Mouse (Mus musculus): ENCODE results near the gene Unk.
A peak's percentile ranks its signal among the peaks of the same experiment; 100 is the strongest.

The Unk gene

DNA sequence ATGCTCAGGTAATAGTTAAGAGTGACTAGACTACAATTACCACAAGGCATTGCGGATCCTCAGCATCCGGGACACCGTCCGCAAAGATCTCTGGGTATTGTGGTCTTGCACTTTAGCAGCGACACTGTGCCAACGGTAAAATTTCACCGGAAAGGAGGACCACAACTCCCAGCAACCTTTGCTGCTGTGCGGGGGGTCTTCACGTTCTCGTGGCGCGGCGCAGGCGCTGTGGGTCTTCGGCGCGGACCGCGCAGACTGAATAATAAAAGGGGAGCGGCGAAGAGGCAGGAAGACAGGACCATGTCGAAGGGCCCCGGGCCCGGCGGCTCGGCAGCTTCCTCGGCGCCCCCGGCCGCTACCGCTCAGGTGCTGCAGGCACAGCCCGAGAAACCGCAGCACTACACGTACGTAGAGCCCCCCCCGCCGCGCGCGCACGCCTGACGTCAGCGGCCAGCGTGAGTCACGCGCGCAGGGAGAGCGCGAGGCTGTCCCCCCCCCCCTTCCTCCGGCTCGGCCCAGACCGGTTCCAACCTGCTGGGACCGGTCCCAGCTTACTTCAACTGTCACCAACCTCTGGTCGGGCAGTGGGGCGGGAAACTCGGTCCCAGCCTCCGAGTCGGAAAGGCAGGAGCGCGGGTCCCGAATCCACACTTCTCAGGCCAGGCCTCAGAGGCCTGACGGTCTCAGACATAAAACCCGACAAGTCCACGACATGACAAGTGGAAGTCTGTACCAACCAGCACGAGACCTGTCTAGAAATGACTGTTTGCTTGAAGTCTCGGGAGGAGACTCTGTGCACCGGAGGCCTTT is at the start of gene Unk:
Gene Unk, plus strand, starts transcription at position 235 of the 810 bp plus-strand sequence.
- DNase-seq (ENCODE audit: low read depth, low spot score) = peak; percentile 98

DNA sequence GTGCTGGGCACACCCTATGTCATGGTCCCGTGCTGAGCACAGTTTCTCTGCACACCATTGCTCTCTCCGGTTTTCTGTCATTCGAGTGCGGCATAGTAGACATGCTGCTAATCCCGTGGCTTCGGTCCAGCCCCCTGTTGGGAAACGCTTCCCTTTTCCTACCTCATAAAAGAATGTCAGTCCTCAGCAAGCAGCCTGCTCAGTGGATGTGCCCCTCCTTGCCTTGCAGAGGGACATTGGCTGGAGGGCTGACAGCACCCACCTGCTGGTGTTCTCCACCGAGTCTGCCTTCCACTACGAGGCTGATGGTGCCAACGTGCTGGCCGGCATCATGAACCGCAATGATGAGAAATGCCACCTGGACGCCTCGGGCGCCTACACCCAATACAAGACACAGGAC is 47.6 kb upstream of the Unk start:
- DNase-seq (ENCODE audit: low read depth, low spot score) = no peak

DNA sequence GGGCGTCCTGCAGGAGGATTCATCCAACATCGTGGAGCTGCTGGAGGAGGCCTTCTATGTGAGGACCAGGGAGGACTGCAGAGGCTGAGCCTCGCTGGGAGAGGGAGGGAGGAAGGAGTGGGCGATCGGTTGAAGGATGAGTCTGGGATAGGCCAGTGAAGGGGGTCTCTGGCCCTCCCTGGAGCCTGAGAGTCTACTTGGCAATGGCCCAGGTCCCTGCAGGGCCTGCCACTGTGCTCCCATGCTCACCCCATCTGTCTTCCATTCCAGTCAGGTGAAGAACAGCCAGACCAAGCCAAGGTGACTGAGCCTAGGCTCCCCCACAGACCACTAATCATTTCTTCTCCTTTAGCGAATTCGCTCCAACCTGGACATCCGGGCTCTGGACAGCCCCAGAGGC is 46.8 kb upstream of the Unk start:
- no peak for DNase-seq (ENCODE audit: low read depth, low spot score)

DNA sequence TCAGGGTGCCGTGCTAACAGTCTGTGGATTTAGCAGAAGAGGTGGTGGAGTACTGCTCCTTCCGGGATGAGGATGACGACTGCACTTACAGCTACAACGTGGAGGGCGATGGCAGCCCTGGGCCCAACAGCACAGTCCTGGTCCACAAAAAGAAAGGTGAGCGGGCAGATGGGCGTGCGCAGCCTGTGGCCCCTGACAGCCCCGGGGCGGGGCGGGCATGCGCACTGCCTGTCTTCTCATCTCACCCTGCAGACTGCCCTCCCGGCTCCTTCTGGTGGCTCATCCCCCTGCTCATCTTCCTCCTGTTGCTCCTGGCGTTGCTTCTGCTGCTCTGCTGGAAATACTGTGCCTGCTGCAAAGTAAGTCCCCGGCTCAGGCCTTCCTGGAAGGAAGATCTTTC is 40.4 kb upstream of the Unk start:
- no peak for DNase-seq (ENCODE audit: low read depth, low spot score)

DNA sequence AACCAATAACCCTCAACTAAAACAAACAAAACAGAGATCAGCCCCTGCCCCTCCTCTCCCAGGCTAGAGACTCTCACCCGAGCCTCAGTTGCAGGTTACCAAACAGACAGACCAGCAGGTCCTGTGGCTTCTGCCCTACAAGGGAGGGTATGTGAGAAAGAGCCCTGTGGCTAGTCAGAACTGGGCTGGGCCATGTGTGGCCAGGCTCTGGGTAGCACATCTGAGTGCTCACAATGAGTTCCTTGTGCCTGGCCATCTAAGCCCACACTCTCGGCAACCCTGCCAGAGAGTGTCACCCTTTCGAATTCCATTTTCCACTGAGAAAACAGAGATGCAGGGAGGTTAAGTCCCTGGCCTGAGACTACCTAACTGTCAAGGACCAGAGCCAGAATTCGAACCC is 38.0 kb upstream of the Unk start:
- DNase-seq (ENCODE audit: low read depth, low spot score) = no peak

DNA sequence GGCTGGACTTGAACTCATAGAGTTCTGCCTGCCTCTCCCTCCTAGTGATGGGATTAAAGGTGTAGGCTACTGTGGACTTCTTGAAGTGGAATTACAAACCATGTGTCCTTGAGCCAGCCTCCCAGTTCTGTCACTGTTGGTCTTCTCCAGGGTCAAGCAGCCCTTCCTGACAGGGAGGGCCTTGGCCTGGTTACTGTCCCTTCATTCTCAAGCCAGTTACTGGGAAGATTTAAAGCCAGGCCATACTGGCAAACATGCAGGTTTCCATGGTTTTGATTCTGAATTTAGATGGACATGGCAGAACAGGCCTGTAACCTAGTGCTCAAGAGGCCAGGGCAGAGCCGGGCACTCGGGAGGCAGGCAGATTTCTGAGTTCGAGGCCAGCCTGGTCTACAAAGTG is 34.9 kb upstream of the Unk start:
- no peak for DNase-seq (ENCODE audit: low read depth, low spot score)

DNA sequence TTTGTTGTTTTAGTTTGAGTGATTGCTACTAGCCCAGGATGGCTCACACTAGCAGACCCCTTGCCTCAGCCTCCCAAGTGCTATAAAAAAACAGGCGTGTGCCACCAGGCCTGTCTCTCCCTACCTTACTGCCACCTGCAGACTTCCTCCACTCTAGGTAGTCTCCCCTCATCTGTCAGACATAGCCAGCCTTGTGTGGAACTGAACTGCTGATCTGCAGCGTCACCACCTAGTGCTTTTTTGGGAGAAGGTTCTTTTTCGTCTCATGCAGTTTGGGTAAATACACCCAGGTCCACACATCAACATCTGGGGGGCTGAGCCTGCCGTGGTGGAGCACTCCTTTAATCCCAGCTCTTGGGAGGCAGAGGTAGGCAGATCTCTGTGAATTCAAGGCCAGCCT is 33.1 kb upstream of the Unk start:
- DNase-seq (ENCODE audit: low read depth, low spot score) = no peak

DNA sequence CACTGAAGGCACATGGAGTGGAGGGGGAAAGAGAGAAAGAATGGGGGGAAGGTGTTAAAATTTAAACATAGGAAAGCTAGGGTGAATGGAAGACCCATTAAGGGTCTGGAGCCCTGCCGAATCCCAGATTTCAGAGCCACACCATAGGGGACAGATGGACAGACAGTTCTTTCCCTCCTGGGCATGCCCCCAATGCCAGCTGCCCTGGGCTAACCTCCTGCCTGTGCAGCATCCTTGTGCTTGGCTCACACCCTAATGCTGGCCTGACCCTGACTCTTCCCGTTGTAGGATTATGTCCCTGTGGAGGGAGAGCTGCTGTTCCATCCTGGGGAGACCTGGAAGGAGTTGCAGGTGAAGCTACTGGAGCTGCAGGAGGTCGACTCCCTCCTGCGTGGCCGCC is 32.5 kb upstream of the Unk start:
- no peak for DNase-seq (ENCODE audit: low read depth, low spot score)

DNA sequence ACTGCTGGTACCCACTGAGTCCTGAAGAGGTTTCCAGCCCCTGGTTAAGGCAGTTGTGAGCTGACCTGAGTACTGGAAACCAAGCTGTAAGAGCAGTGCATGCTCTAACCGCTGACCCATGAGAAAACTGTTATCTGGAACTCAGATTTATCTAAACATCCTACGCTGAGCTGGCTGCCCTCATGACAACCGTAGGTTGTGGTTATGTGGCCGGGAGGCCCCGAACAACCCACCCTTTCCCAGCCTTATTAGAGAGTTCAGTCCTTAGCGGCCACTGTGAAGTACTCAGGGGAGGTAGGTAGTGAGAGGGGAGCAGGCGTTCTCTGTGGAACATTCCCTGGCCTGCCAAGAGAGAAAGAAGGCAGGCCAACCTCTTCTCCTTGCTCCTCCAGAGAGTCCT is 31.1 kb upstream of the Unk start:
- no peak for DNase-seq (ENCODE audit: low read depth, low spot score)

DNA sequence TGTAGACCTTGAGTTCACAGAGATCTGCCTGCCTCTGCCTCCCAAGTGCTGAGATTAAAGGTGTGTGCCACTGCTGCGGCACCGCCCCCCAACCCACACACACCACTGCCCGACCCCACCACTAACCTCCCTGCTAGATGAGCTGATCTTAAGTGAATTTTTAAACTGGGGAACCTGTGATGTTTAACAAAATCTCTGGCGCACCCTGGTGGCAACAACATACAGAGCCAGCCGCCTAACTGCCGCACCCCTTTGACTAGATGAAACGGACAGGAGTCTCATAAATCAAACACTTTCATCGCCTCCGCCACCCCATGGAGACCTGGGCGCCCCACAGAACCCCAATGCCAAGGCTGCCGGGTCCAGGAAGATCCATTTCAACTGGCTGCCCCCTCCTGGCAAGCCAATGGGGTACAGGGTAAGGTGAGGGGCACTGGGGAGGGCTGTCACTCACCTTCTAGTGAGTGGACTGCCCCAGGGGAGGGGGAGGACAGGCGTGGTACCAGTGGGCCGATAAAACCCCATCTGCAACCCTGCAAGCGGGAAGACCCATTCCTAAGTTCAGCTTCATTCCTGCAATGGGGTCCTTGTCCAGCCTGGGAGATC is 30.5 kb upstream of the Unk start:
- DNase-seq (ENCODE audit: low read depth, low spot score) = no peak

DNA sequence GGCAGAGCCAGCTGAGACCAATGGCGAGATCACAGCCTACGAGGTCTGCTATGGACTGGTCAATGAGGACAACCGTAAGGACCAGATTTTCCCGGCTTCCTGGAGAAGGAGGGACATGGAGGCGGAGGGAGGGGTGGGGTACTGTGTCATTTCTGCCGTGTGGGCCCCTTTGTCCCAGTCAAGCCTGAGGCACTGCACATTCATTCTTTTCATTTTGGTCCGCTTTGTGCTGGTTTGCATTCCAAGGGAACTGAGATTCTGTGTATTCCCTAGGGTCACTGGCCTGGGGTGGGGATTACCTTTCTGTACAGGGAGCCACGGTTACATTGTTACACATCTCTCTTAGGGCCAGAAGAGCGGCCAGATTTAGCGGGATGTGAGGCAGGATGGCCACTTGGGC is 29.5 kb upstream of the Unk start:
- DNase-seq (ENCODE audit: low read depth, low spot score) = no peak

DNA sequence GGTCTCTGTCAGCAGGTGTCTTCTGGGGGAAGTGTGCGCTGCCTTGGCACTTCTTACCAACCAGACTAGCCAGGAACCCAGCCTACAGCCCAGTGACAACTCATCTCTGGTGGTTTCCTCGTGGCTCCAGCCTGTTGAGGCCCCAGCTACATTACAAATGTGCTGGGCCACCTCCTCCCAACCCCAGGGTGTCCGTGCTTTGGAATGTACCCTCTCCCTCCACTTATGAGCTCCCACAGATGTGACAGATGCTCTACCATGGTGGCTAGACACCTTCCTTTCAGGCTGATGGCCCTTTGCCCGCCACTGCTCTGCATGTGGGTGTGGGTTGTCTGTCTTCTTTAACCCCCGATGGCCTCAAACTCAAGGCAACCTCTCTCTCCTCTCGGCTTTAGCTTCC is 28.4 kb upstream of the Unk start:
- no peak for DNase-seq (ENCODE audit: low read depth, low spot score)

DNA sequence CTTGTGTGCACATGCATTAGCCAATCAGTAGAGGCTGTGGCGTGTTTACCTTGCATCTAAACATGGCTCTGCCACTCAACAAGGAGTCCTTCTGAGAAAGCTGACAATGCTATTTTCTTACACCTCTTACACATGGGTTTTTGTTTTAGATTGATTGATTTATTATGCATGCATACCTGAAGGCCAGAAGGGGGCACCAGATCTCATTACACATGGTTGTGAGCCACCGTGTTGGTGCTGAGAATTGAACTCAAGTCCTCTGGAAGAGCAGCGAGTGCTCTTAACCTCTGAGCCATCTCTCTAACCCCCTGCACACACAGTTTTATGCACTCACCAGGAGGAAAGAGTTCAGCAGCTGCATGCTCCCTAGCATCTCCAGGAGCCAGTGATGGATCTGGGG is 27.2 kb upstream of the Unk start:
- DNase-seq (ENCODE audit: low read depth, low spot score) = no peak

DNA sequence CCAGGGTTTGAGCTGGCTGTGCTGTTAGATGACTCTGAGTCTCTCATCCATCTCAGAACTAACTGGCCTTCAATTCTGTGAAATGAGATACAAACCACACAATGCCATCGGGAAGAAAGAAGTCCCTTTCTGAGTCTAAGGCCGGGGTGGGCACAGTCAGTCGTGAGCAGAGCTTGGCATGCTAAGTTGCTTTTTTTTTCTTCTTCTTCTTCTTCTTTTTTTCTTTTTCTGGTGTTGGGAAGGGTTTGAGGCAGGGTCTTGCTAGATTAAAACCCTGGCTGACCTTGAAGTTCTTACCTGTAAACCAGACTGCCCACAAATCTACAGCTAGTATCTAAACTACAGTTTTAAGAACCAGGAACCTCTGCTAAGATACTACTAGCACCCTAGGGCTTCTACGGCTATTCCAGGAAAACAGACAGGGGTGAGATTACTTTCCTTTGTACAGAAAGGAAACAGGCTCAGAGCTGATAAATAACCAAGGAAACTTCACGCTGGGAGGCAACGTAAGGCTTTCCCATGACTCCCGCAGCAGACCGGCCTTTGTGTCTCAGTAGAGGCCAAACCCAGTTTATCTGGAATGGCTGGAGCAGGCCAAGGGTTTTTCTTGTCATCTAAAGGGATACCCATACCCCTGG is 25.8 kb upstream of the Unk start:
- DNase-seq (ENCODE audit: low read depth, low spot score) = no peak

DNA sequence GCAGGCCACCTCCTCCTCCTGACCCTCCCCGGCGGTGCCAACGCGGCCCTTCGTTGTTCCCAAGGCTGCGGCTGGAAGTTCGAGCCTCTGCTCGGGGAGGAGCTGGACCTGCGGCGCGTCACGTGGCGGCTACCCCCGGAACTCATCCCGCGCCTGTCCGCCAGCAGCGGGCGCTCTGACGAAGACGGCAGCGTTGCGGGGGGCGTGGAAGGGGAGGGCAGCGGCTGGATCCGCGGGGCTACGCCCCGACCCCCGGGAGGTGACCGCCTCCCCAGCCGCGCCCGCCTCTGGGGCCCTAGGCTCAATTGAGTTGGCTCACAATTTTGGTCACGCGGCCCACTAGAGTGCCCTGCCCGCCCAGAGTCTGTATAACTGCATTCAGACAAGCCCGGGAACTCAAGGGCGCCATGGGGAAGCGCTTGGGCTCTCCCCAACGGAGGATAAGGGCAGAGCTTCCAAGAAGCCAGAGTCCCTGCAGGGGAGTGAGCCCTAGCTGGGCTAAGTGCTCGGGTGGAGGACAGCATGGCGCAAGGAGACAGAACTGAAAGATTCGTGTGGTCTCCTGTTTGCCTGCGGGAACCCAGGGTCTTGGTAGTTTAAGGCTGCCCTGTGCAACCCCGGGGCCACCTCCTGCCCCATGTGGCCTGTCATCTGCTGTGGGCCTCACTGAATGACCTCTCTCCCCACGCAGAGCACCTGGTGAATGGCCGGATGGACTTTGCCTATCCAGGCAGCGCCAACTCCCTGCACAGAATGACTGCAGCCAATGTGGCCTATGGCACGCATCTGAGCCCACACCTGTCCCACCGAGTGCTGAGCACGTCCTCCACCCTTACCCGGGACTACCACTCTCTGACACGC is 25.1 kb upstream of the Unk start:
- peak; percentile 73 for DNase-seq (ENCODE audit: low read depth, low spot score)

DNA sequence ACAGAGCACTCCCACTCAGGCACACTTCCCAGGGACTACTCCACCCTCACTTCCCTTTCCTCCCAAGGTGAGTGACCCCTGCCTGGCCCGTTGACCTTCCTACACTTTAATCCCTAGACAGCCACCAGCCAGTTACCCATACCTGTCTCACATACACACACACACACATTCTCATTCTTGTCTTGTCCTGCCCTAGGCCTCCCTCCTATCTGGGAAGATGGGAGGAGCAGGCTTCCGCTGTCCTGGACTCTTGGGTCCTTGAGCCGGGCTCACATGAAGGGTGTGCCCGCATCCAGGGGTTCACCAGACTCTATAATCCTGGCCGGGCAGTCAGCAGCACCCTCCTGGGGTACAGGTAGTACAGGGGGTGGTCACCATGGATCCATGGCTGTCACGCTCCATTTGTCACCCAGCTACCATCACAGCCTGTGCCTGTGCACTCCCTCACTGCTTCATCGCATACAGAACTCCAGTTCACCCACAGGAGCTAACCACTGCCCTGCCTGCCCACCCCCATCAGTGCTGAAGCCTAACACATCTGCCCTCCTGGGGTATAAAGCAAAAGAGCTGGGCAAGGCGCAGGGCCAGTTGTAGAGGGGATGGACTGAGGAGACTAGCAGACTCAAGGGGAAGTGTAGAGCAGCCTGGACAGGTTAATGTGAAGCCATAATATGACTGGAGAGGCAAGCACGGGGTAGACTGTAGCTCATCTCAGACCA is 24.3 kb upstream of the Unk start:
- DNase-seq (ENCODE audit: low read depth, low spot score) = no peak

DNA sequence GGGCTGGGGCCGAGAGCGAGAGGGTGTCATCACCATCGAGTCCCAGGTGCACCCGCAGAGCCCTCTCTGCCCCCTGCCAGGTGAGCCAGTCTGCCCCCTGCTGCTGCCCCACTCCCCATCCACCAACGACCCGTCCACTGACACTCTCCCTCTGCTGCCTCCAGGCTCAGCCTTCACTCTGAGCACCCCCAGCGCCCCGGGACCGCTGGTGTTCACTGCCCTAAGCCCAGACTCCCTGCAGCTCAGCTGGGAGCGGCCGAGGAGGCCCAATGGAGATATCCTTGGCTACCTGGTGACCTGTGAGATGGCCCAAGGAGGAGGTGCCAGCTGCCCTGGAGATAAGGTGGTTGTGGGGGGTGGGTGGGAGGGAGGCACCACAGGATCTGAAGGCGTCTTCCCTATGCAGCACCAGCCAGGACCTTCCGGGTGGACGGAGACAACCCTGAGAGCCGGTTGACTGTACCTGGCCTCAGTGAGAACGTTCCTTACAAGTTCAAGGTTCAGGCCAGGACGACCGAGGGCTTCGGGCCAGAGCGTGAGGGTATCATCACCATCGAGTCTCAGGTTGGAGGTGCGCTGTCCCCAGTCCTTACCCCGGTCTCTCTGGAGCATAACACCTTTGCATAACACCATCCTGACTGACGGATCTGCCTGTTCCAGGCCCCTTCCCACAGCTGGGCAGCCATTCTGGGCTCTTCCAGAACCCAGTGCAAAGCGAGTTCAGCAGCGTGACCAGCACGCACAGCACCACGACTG is 22.8 kb upstream of the Unk start:
- DNase-seq (ENCODE audit: low read depth, low spot score) = no peak

DNA sequence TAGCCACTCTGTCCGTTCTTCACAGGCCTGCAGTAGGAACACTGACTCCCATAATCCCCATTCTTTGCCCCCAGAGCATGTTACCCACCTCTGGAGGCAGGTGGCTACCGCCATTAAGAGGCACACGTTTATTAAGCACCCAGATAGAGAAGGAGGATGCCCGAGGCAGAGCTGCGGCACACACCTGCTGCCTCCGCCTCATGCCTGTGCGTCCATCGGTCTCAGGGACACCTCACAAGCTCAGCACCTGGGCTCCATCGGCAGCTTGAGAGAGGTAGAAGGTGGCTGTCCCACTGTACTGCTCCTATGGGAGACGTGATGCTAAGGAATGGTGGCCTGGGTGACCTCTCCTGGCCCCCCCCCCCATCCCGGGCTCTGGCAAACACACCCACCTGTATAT is 21.7 kb upstream of the Unk start:
- DNase-seq (ENCODE audit: low read depth, low spot score) = no peak

DNA sequence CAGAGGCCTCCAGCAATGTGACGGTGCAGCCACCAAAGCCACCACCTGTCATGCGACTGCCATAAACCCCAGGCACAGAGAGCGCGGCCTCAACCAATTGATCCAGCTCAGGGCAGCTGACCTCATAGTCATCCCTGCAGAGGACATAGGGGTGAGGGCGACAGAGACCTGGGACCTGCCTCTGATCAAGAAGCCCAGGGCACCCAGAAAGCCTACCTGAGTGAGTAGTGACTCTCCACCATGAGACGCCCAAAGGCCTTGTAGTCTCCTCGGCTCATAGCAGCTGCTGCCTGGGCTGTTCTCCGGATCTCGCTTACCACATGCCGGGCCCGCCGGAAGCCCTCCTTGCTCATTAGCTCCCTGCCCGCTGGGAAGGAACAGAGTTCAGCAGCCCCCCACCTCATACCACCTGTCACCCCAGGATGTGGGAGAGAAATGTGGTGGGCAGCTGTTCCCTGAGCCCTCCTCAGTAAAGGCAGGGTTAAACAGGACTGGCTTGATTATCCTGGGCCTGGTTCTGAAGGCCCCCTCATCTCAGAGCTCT is 21.2 kb upstream of the Unk start:
- DNase-seq (ENCODE audit: low read depth, low spot score) = no peak

DNA sequence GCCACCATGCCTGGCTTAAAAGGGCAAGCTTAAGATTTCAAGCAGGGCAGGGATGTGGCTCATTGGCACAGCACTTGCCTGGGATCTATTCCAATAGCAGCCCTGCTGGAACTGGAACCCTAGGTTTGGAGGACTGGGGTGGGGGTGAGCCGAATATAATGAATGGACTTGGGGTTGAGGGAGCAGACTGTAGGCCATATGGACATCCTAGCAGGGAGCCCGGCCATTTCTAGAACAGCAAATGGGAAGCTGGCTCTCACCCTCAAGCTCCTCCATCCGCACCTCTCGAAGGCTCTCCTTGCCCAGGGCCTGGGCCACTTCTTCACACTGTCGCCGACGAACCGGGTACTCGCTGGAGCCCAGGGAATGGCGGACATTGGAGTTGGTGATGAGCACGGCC is 20.5 kb upstream of the Unk start:
- DNase-seq (ENCODE audit: low read depth, low spot score) = no peak

DNA sequence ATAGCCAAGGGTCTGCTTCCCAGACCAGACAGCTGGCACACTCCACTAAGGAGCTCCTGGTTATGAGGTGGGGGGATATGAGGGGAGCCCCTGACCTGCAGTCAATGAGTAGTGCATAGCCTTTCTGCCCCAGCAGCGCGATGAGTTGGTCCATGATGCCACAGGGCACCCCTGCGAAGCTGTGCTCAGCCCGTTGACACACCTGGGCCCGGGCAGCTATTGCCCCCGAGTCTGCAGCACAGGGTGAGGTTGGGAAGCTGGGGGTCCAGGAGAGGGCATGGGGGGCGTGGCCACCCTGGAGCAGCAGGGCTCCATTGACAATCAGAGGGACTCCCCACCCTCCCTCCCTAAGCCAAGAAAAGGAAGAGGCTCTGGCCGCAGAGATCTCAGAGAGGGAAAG is 20.0 kb upstream of the Unk start:
- no peak for DNase-seq (ENCODE audit: low read depth, low spot score)
